Mouse (Mus musculus): ENCODE measurements around the gene Gdf7.

GRCm38 (mm10) chr12:8347746-8348462 is 46.1 kb upstream of the Gdf7 start:
- TF ChIP-seq CTCF (IDR thresholded peaks at IDR 0.05; ENCODE audit: borderline replicate concordance, extremely low read depth, insufficient read depth, insufficient read length): no peak
- TF ChIP-seq POLR2A (IDR thresholded peaks at IDR 0.05; ENCODE audit: borderline replicate concordance, extremely low read depth, insufficient read depth, insufficient read length, poor library complexity, severe bottlenecking): no peak
